Mouse (Mus musculus) heart, adult 2 months (tissue): ENCODE data around the gene Cdk17. TPM values are rescaled to one million over a fixed set of nuclear protein-coding genes. Genes with fewer than 3 reads are reported as not detected.

Experiments
- DNase-seq, 2 experiments: peaks; one replicate each; pipeline ENCODE4 v3.0.0; 2021
- H3K27ac ChIP-seq: fragments of 200-600 bp; 2 replicates; pipeline ENCODE4 v1.8.1; 2022
- H3K27me3 ChIP-seq: fragments of 200-500 bp; 2 replicates; pipeline ENCODE4 v1.6.1; 2012; ENCODE audit warnings: mild to moderate bottlenecking, low read length, inconsistent platforms, mixed read lengths; ENCODE audit not compliant: control insufficient read depth, insufficient read depth
- H3K36me3 ChIP-seq: fragments of 200-500 bp; 2 replicates; pipeline ENCODE4 v1.6.1; 2012; ENCODE audit warnings: low read length, inconsistent platforms; ENCODE audit not compliant: control insufficient read depth, insufficient read depth
- H3K4me1 ChIP-seq: fragments of 200-500 bp; 2 replicates; pipeline ENCODE4 v1.6.1; 2011; ENCODE audit warnings: low read length; ENCODE audit not compliant: control insufficient read depth, insufficient read depth
- H3K4me3 ChIP-seq: fragments of 200-600 bp; 2 replicates; pipeline ENCODE4 v1.8.1; 2022
- H3K79me2 ChIP-seq: fragments of 200-500 bp; replicated peaks from 2 replicates; pipeline ENCODE4 v1.6.1; 2012; ENCODE audit warnings: mild to moderate bottlenecking, inconsistent platforms, low read length, moderate library complexity, mixed read lengths; ENCODE audit not compliant: control insufficient read depth, insufficient read depth
- H3K9ac ChIP-seq: fragments of 200-500 bp; 2 replicates; pipeline ENCODE4 v1.6.1; 2012; ENCODE audit warnings: low read depth, mild to moderate bottlenecking, control low read depth, inconsistent platforms, low read length, mixed read lengths
- CTCF ChIP-seq: fragments of 200-600 bp; IDR thresholded peaks from 2 replicates; pipeline ENCODE4 v1.8.1; 2022; ENCODE audit warnings: antibody characterized with exemption, mild to moderate bottlenecking, moderate library complexity
- EP300 ChIP-seq: fragments of 200-500 bp; IDR thresholded peaks from 2 replicates; pipeline ENCODE4 v1.6.1; 2011; ENCODE audit warnings: low read depth, low read length, control low read depth; ENCODE audit not compliant: insufficient read depth
- POLR2A ChIP-seq: fragments of 200-500 bp; IDR thresholded peaks from 2 replicates; pipeline ENCODE4 v1.6.1; 2011; ENCODE audit warnings: mild to moderate bottlenecking, low read depth, low read length, control low read depth; ENCODE audit not compliant: insufficient read depth
- WGBS: fragments of 180-500 bp; shearing (Covaris S2); methylation state at CpG from one replicate; pipeline ENCODE4 v1.1.7; 2018; 5-methylcytosine and 5-hydroxymethylcytosine counted together
- intact Hi-C: fragments of 180-260 bp; cut with DNase I; formaldehyde crosslinking; loops from one replicate; pipeline ENCODE4 v1.15.1; 2025
- polyA plus RNA-seq: library from polyadenylated mRNA; depleted of rRNA; stranded (reverse); fragments of >200 nt; gene quantifications from 2 replicates; pipeline ENCODE4 v1.2.3, GENCODE M21; 2012
- total RNA-seq, 2 experiments: library from RNA; stranded (reverse); gene quantifications; 2 replicates each; pipeline ENCODE4 v1.2.3; 2021

The Cdk17 gene
- total and polyA plus RNA-seq, 3 experiments = 14.3 to 18.8 (median 16.6) TPM

DNA sequence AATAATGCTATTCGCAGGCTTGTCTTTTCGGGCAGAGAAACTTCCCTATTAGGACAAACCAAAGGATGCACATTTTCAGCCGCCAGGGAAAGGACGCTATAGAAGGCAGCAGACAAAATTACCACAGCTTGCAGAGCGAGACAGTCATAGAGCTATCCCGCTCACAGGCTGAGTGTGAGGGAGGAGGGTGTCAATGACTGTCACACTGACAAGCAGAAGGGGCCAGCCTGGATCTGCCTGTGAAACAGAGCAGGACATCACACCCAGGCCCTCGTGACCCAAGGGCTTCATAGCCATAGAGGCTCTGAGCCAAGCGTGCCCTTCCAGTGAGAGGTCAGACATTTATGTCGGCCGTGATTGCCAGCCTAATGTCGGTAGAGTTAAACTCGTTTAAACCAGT, 119.9 kb downstream of the Cdk17 start:
- Histone ChIP-seq H3K79me2 (0 out of 2 replicates have a peak, but pooled peaks cover 1% of the 10 kb centered on the region), H3K27ac (peak overlapping the region; percentile 52), H3K4me3 (no peak overlapping the region), H3K9ac (peak overlapping the region; percentile 11; the same call in 1 of the 2 replicates), H3K36me3 (peaks cover 20% of the 10 kb centered on the region), H3K4me1 (peaks cover 39% of the 10 kb centered on the region), H3K27me3 (no peaks in the 10 kb centered on the region)
- DNase-seq = no peak
- intact Hi-C loops = loop anchor here (10.0 kb wide), 1 partner anchor 216 kb away; no protein-coding TSS in a partner anchor
- TF ChIP-seq EP300 = no peak
- no peak for TF ChIP-seq POLR2A
- TF ChIP-seq CTCF = no peak
- WGBS = 45% methylated on average over 12 of the region's 12 CpGs

DNA sequence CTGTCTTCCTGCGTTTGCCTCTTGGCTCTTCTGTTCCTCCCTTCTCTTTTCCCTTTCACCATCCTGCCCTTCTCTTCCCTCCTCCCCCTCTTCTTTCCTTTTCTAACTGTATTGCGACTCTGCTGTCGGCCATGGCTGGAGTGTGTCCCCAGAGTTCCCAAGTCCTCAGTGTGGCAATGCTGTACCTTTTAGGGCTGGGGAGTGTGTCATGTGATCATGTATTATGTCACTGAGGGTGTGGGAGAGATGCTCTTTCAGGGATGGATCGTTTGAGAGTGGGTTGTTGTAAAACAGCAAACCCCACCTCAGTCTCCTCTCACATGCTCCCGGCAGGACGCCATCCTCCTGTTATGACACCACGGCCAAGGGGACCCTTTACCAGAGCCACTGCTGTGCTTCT, 120.4 kb downstream of the Cdk17 start:
- intact Hi-C loops = loop anchor here (10.0 kb wide), 1 partner anchor 216 kb away; no protein-coding TSS in a partner anchor
- H3K36me3 ChIP-seq = peaks cover 23% of the 10 kb centered on the region
- H3K9ac ChIP-seq = no peak overlapping the region
- H3K27me3 ChIP-seq = no peaks in the 10 kb centered on the region
- TF ChIP-seq EP300 (no peak), CTCF (no peak), POLR2A (no peak)
- WGBS = 46% methylated on average over 7 of the region's 7 CpGs
- DNase-seq = no peak
- H3K79me2 ChIP-seq = 0 out of 2 replicates have a peak, but pooled peaks cover 1% of the 10 kb centered on the region
- H3K4me3 ChIP-seq = no peak overlapping the region
- H3K4me1 ChIP-seq = peaks cover 41% of the 10 kb centered on the region
- peak overlapping the region; percentile 52 for H3K27ac ChIP-seq

DNA sequence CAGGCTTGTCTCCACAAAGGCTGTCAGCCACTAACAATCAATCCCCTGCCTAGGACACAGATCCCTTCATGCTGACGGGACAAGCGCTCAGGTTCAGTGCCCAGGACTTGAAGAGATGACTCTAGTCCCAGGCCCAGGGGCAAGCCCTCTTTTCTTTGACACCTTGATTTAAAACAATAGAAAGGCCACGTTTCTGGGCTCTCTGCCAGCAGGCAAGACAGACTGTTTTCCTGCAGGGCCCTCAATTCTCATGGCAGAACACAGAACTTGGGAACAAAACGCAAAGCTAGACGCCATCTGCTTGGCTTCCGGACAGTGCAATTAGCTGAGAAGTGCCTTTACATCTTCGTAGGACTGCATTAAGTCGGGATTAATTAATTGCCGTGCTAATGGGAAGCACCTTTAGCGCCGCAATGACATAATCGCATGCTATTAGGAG, 121.9 kb downstream of the Cdk17 start:
- Histone ChIP-seq H3K9ac (no peak overlapping the region), H3K27ac (peak overlapping the region; percentile 80), H3K79me2 (peaks cover 1% of the 10 kb centered on the region; the same call in 1 of the 2 replicates), H3K36me3 (peaks cover 23% of the 10 kb centered on the region), H3K4me1 (peaks cover 45% of the 10 kb centered on the region), H3K4me3 (no peak overlapping the region), H3K27me3 (no peaks in the 10 kb centered on the region)
- 50% methylated on average over 12 of the region's 12 CpGs for WGBS
- peak in 1 of 2 experiments; percentile 77 for DNase-seq
- intact Hi-C loops = loop anchor here (10.0 kb wide), 1 partner anchor 218 kb away; no protein-coding TSS in a partner anchor
- TF ChIP-seq CTCF = no peak
- 0 out of 2 replicates have a peak, but pooled peaks have one; percentile 36 for TF ChIP-seq EP300

DNA sequence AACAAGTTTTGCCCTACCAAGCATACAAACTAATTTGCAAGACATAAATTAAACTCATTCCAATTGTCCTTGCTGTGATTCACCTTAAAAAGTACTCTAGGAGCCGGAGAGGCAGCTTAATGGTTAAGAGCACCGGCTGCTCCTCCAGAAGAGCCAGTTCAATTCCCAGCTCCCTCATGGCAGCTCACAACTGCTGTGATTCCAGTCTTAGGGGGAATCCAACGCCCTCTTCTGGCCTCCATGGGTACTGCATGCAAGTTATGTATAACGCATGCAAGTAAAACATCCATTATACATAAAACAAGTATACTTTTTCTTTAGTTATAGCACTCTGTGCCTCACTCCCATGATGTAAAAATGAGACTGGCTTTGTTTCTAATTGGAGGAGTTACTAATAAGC, 122.6 kb downstream of the Cdk17 start:
- no peak for TF ChIP-seq EP300
- peak; percentile 77 for TF ChIP-seq CTCF
- TF ChIP-seq POLR2A = no peak
- DNase-seq = no peak
- peaks cover 25% of the 10 kb centered on the region for H3K36me3 ChIP-seq
- intact Hi-C loops = loop anchor here (10.0 kb wide), 1 partner anchor 218 kb away; no protein-coding TSS in a partner anchor
- peaks cover 46% of the 10 kb centered on the region for H3K4me1 ChIP-seq
- no peak overlapping the region for H3K4me3 ChIP-seq
- H3K9ac ChIP-seq = no peak overlapping the region
- 65% methylated on average over 4 of the region's 4 CpGs for WGBS
- H3K79me2 ChIP-seq = peaks cover 1% of the 10 kb centered on the region; the same call in 1 of the 2 replicates
- H3K27ac ChIP-seq = peak overlapping the region; percentile 80
- H3K27me3 ChIP-seq = no peaks in the 10 kb centered on the region

DNA sequence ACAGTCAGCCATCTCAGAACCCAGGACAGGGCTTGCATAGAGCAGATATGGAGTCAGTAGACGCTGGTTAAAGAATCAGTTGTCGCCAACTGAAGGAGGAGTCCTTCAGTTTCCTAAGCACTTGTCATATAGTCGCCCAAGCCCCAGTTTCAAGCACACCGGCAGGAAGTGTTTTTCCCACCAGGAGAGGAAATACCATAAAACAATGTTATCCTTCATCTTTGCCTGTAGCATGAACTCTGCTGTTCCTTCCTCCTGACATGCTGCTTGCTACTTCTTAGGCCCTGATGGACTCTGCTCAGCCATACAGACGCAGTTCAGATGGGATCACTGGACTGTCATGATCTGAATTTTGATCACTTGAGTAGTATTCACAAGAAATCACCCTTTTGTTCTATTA, 124.8 kb downstream of the Cdk17 start:
- DNase-seq = no peak
- Histone ChIP-seq H3K79me2 (peaks cover 1% of the 10 kb centered on the region; the same call in 1 of the 2 replicates), H3K27me3 (no peaks in the 10 kb centered on the region), H3K36me3 (peaks cover 32% of the 10 kb centered on the region), H3K9ac (no peak overlapping the region), H3K4me1 (peaks cover 44% of the 10 kb centered on the region), H3K4me3 (no peak overlapping the region), H3K27ac (peak overlapping the region; percentile 80)
- intact Hi-C loops = loop anchor here (10.0 kb wide), 1 partner anchor 221 kb away; no protein-coding TSS in a partner anchor
- TF ChIP-seq POLR2A (no peak), EP300 (peak; percentile 73; the same call in 1 of the 2 replicates), CTCF (no peak)
- 54% methylated on average over 5 of the region's 5 CpGs for WGBS

DNA sequence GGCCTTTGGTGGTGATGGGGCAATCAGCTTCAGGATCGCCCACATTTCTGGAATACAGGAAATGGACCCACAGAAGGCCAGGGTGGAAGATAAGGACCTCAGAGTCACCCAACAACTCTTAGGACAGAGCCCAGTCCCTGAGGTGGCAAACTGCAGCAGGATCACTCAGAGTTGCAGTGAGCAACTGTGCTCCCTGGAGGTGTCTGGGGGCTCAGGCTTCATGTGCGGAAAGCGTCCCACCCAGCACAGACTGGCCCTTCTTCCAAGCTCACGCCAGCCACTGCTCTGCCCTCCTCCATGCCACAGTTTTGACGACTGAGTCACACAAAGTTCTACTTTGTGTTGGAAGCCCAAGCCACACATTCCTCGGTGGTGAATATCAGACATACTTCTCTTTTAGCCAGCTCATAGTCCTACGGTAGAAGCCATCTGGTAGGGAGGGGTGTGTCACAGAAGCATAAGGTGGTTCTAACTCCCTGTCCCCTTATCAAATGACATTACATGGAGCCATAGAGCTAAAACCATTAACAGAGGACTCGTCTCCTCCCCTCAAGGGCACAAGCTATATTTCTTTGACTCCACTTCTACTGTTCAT, 127.0 kb downstream of the Cdk17 start:
- peaks cover 28% of the 10 kb centered on the region for H3K36me3 ChIP-seq
- H3K4me3 ChIP-seq = no peak overlapping the region
- H3K4me1 ChIP-seq = peaks cover 42% of the 10 kb centered on the region
- TF ChIP-seq EP300 (no peak), POLR2A (no peak), CTCF (no peak)
- WGBS = 55% methylated on average over 8 of the region's 8 CpGs
- DNase-seq = no peak
- no peaks in the 10 kb centered on the region for H3K27me3 ChIP-seq
- no peaks in the 10 kb centered on the region; the same call in 1 of the 2 replicates for H3K79me2 ChIP-seq
- intact Hi-C loops = loop anchor here (2.0 to 10.0 kb wide), 2 partner anchors 37 to 223 kb away; no protein-coding TSS in a partner anchor
- H3K27ac ChIP-seq = peak overlapping the region; percentile 80
- H3K9ac ChIP-seq = 0 out of 2 replicates have a peak overlapping the region, but pooled peaks have one; percentile 15
